Mouse (Mus musculus) embryonic facial prominence, embryonic 15.5 days (tissue): ENCODE data around the gene H2-Aa. TPM values are rescaled to one million over a fixed set of nuclear protein-coding genes. Genes with fewer than 3 reads are reported as not detected.
A peak's percentile ranks its signal among the peaks of the same experiment; 100 is the strongest.

Source experiments
- ATAC-seq: fragments of 200-750 bp; cut with Nextera tagmentation; 2 replicates; pipeline ENCODE4 v1.8.0; 2017; ENCODE audit warnings: low read depth, moderate TSS enrichment; ENCODE audit not compliant: insufficient number of reproducible peaks, low FRiP score, low TSS enrichment
- H3K27ac ChIP-seq: fragments of 300-500 bp; sonication (generic); replicated peaks from 2 replicates; pipeline ENCODE4 v1.5.1; 2015; ENCODE audit warnings: mild to moderate bottlenecking, inconsistent platforms
- H3K27me3 ChIP-seq: fragments of 300-500 bp; sonication (generic); 2 replicates; pipeline ENCODE4 v1.6.1; 2015; ENCODE audit warnings: inconsistent platforms
- H3K36me3 ChIP-seq: fragments of 300-500 bp; sonication (generic); 2 replicates; pipeline ENCODE4 v1.6.1; 2015; ENCODE audit warnings: mild to moderate bottlenecking, inconsistent platforms
- H3K4me1 ChIP-seq: fragments of 300-500 bp; sonication (generic); 2 replicates; pipeline ENCODE4 v1.6.1; 2015; ENCODE audit warnings: inconsistent platforms
- H3K4me2 ChIP-seq: fragments of 300-500 bp; sonication (generic); replicated peaks from 2 replicates; pipeline ENCODE4 v1.6.1; 2015; ENCODE audit warnings: mild to moderate bottlenecking, inconsistent platforms
- H3K4me3 ChIP-seq: fragments of 300-500 bp; sonication (generic); replicated peaks from 2 replicates; pipeline ENCODE4 v1.5.1; 2015; ENCODE audit warnings: mild to moderate bottlenecking, inconsistent platforms
- H3K9ac ChIP-seq: fragments of 300-500 bp; sonication (generic); 2 replicates; pipeline ENCODE4 v1.6.1; 2015; ENCODE audit warnings: inconsistent platforms
- H3K9me3 ChIP-seq: fragments of 300-500 bp; sonication (generic); replicated peaks from 2 replicates; pipeline ENCODE4 v1.6.1; 2016; ENCODE audit warnings: inconsistent platforms
- WGBS: fragments of 180-500 bp; shearing (Covaris S2); methylation state at CpG from one replicate; pipeline ENCODE4 v1.1.7; 2015; 5-methylcytosine and 5-hydroxymethylcytosine counted together
- polyA plus RNA-seq: library from polyadenylated mRNA; unstranded; fragments of >200 nt; fragmentation: Nextera tagmentation; extraction: Ambion mirVana; gene quantifications from 2 replicates; pipeline ENCODE4 v1.2.1, GENCODE M21; 2015

H2-Aa gene
- polyA plus RNA-seq, 1 experiment from 2014 or later, result 2.7 TPM

- H3K9ac ChIP-seq, result no peak overlapping the region
- H3K4me3 ChIP-seq, result no peak overlapping the region
- no peaks in the 10 kb centered on the region for H3K27me3 ChIP-seq
- no peak overlapping the region for H3K4me2 ChIP-seq
- H3K9me3 ChIP-seq, result no peaks in the 10 kb centered on the region
- H3K36me3 ChIP-seq, result no peaks in the 10 kb centered on the region
- ATAC-seq, result no peak
- 85% methylated on average over 8 of the region's 8 CpGs for WGBS
- 0 out of 2 replicates have a peak, but pooled peaks cover 5% of the 10 kb centered on the region for H3K4me1 ChIP-seq
- no peak overlapping the region for H3K27ac ChIP-seq
Measured at GRCm38 (mm10) chr17:34300071-34300470, 12.4 kb upstream of the H2-Aa start.

DNA sequence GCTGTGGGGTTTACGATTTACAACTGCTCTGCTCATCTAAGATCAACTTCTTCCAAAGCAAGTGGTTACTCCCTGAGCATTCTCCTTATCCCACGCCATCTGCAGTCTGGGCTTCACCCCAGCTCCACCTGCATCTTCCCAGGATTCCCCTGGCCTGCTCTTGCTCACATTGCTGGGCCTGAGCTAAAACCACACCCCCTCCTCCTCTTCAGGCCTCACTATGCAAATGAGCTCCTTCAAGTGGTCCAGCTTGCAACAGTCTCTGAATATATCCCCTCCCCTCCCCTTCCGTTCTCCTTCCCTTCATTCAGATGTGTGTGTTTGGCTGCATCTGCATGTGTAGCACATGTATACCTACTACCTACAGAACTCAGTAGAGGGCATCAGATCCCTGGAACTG, 11.7 kb upstream of the H2-Aa start:
- H3K4me3 ChIP-seq, result no peak overlapping the region
- H3K27ac ChIP-seq, result no peak overlapping the region
- no peaks in the 10 kb centered on the region for H3K27me3 ChIP-seq
- no peak overlapping the region for H3K9ac ChIP-seq
- no peak overlapping the region for H3K4me2 ChIP-seq
- 0 out of 2 replicates have a peak, but pooled peaks cover 5% of the 10 kb centered on the region for H3K4me1 ChIP-seq
- 60% methylated on average over 3 of the region's 3 CpGs for WGBS
- H3K36me3 ChIP-seq, result no peaks in the 10 kb centered on the region
- no peaks in the 10 kb centered on the region for H3K9me3 ChIP-seq
- no peak for ATAC-seq

DNA sequence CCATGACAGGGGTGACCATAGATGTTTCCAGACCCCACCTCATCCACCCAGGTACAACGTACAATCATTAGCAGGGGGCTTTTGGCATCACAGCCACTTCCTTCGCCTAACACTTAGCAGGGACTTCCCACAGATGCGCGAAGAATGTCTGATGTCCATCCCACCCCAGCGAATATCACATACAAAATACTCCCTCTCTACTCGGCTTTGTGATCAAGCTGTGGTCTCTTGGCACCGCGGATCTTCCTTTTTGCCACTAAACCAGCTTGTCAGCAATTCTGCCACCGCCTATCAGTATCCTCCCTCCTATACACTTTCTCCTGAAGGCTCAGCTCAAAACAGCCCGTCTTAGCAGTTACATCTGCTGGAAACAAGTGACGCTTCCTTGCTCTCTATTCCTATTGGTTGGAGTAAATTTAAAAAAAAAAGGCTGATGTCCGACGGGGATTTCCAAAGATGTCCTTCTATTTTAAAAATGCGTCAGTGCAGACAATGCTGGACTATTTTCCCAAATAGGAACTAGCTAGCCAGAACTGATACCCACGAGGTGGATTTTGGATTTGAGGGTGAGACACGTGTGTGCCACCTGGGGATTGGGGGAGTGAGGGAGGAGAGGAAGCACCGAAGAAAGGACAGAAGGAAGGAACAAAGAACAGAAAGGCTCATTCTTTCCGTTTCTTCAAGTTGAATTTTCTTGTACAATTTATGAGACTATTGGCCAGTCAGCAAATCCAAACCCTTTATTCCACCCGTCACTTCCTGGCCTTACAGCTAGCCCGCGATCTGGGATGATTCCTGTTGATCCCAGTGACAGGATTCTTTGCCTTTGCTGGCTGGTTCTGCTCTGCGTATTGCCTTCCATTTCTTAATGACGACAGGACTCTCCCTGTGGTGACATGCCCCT, 8.5 kb upstream of the H2-Aa start:
- H3K4me3 ChIP-seq, result peak overlapping the region; percentile 35
- H3K4me1 ChIP-seq, result 0 out of 2 replicates have a peak, but pooled peaks cover 9% of the 10 kb centered on the region
- peak; percentile 68; the same call in 1 of the 2 replicates for ATAC-seq
- H3K9me3 ChIP-seq, result no peaks in the 10 kb centered on the region
- H3K27me3 ChIP-seq, result no peaks in the 10 kb centered on the region
- no peak overlapping the region for H3K27ac ChIP-seq
- WGBS, result 17% methylated on average over 23 of the region's 23 CpGs
- H3K4me2 ChIP-seq, result peak overlapping the region; percentile 47
- H3K36me3 ChIP-seq, result no peaks in the 10 kb centered on the region
- H3K9ac ChIP-seq, result no peak overlapping the region

GRCm38 (mm10) chr17:34295307-34295706, 7.7 kb upstream of the H2-Aa start:
- Histone ChIP-seq H3K4me2 (no peak overlapping the region), H3K36me3 (no peaks in the 10 kb centered on the region), H3K27ac (no peak overlapping the region), H3K9ac (no peak overlapping the region), H3K27me3 (no peaks in the 10 kb centered on the region), H3K4me3 (no peak overlapping the region), H3K9me3 (no peaks in the 10 kb centered on the region), H3K4me1 (0 out of 2 replicates have a peak, but pooled peaks cover 9% of the 10 kb centered on the region)
- no peak for ATAC-seq

GRCm38 (mm10) chr17:34294249-34294648, 6.6 kb upstream of the H2-Aa start:
- Histone ChIP-seq H3K36me3 (no peaks in the 10 kb centered on the region), H3K4me2 (no peak overlapping the region)
- WGBS, result 69% methylated on average over 4 of the region's 4 CpGs

DNA sequence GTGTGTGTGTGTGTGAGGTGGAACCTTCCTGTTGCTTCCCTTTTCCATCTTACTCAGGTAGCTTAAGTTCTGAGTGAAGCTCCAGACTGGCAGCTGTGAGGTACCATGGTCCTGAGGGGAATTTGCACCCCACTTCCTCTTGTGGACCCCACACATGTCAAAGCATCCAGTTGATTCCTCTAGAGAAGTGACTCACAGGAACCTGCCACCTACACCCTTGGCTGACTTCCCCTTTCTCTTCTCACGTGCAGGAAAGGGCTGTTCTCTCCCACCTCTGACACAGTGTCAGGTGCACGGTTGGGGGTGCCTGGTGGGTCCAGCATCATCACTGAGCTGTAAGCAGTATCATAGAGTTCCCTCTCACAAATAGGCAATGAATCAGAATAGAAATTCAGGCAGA, 5.9 kb upstream of the H2-Aa start:
- H3K27me3 ChIP-seq, result no peaks in the 10 kb centered on the region
- H3K4me1 ChIP-seq, result 0 out of 2 replicates have a peak, but pooled peaks cover 9% of the 10 kb centered on the region
- no peak for ATAC-seq
- H3K9ac ChIP-seq, result no peak overlapping the region
- no peaks in the 10 kb centered on the region for H3K9me3 ChIP-seq
- H3K4me2 ChIP-seq, result no peak overlapping the region
- no peaks in the 10 kb centered on the region for H3K36me3 ChIP-seq
- WGBS, result 56% methylated on average over 2 of the region's 2 CpGs
- H3K4me3 ChIP-seq, result no peak overlapping the region
- H3K27ac ChIP-seq, result no peak overlapping the region

More at GRCm38 (mm10) chr17:34294249-34294648, 6.6 kb upstream of the H2-Aa start:
- no peak for ATAC-seq
- H3K27me3 ChIP-seq, result no peaks in the 10 kb centered on the region
- H3K27ac ChIP-seq, result no peak overlapping the region
- H3K9me3 ChIP-seq, result no peaks in the 10 kb centered on the region
- no peak overlapping the region for H3K4me3 ChIP-seq
- H3K4me1 ChIP-seq, result 0 out of 2 replicates have a peak, but pooled peaks cover 9% of the 10 kb centered on the region
- H3K9ac ChIP-seq, result no peak overlapping the region

- 91% methylated on average over 4 of the region's 4 CpGs for WGBS
- Histone ChIP-seq H3K27me3 (no peaks in the 10 kb centered on the region), H3K9me3 (no peaks in the 10 kb centered on the region), H3K4me3 (no peak overlapping the region), H3K36me3 (no peaks in the 10 kb centered on the region), H3K9ac (no peak overlapping the region), H3K27ac (no peak overlapping the region), H3K4me1 (0 out of 2 replicates have a peak, but pooled peaks cover 9% of the 10 kb centered on the region), H3K4me2 (no peak overlapping the region)
- no peak for ATAC-seq
Measured at GRCm38 (mm10) chr17:34292570-34292969, 4.9 kb upstream of the H2-Aa start.

GRCm38 (mm10) chr17:34291609-34292008, 4.0 kb upstream of the H2-Aa start:
- Histone ChIP-seq H3K27me3 (no peaks in the 10 kb centered on the region), H3K4me3 (no peak overlapping the region), H3K9ac (no peak overlapping the region), H3K4me2 (no peak overlapping the region), H3K9me3 (no peaks in the 10 kb centered on the region), H3K36me3 (no peaks in the 10 kb centered on the region), H3K4me1 (0 out of 2 replicates have a peak, but pooled peaks cover 9% of the 10 kb centered on the region), H3K27ac (no peak overlapping the region)
- no peak for ATAC-seq
- WGBS, result 12% methylated on average over 8 of the region's 8 CpGs

GRCm38 (mm10) chr17:34288131-34288530, 508 bp upstream of the H2-Aa start:
- 68% methylated on average over 3 of the region's 3 CpGs for WGBS
- Histone ChIP-seq H3K4me3 (no peak overlapping the region), H3K4me1 (0 out of 2 replicates have a peak, but pooled peaks cover 4% of the 10 kb centered on the region), H3K27ac (no peak overlapping the region), H3K4me2 (no peak overlapping the region), H3K9ac (no peak overlapping the region), H3K9me3 (no peaks in the 10 kb centered on the region), H3K36me3 (no peaks in the 10 kb centered on the region), H3K27me3 (no peaks in the 10 kb centered on the region)
- no peak for ATAC-seq

DNA sequence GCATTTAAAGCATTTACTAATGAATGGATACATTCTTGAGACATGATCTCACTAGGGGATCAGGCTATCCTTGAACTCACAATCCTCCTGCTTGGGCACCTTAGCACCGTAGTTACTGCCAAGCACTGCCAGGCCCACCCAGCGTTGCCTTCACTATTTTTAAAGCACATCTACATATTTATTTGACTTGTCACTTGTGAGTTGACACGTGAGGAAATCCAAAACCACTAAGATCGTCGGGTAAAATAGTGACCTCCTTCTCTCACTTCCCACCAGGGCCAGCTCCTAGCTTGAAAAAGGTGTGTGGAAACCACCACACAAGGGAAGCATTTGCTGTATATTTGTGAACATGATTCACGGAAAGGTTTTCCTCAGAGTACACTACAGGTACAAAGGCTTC, 624 bp downstream of the H2-Aa start:
- 65% methylated on average over 6 of the region's 6 CpGs for WGBS
- no peak overlapping the region for H3K9ac ChIP-seq
- H3K9me3 ChIP-seq, result no peaks in the 10 kb centered on the region
- no peaks in the 10 kb centered on the region for H3K27me3 ChIP-seq
- H3K36me3 ChIP-seq, result no peaks in the 10 kb centered on the region
- no peak for ATAC-seq
- no peak overlapping the region for H3K4me2 ChIP-seq
- H3K27ac ChIP-seq, result no peak overlapping the region
- 0 out of 2 replicates have a peak, but pooled peaks cover 4% of the 10 kb centered on the region for H3K4me1 ChIP-seq
- no peak overlapping the region for H3K4me3 ChIP-seq

- 0 out of 2 replicates have a peak, but pooled peaks cover 2% of the 10 kb centered on the region for H3K4me1 ChIP-seq
- ATAC-seq, result no peak
- H3K27ac ChIP-seq, result no peak overlapping the region
- H3K4me3 ChIP-seq, result no peak overlapping the region
- H3K9ac ChIP-seq, result no peak overlapping the region
- no peaks in the 10 kb centered on the region for H3K9me3 ChIP-seq
- H3K4me2 ChIP-seq, result no peak overlapping the region
- 69% methylated on average over 5 of the region's 5 CpGs for whole genome bisulfite sequencing
- no peaks in the 10 kb centered on the region for H3K27me3 ChIP-seq
- H3K36me3 ChIP-seq, result no peaks in the 10 kb centered on the region
Measured at GRCm38 (mm10) chr17:34286501-34286900, 1.1 kb downstream of the H2-Aa start.
